Mouse (Mus musculus): Measurements from ENCODE around the gene Mtcl1.
"Not testable (repeated sequence)": the region's sequence is repeated elsewhere in the genome, so short reads cannot be mapped to it uniquely, and the experiment has no call there.

Mtcl1 gene

GRCm38 (mm10) chr17:66447978-66448377, 1.6 kb downstream of the Mtcl1 start:
- DNase-seq = no peak

GRCm38 (mm10) chr17:66447007-66447312, 2.6 kb downstream of the Mtcl1 start:
- DNase-seq = no peak

GRCm38 (mm10) chr17:66446196-66447006, 3.1 kb downstream of the Mtcl1 start:
- no peak for DNase-seq

GRCm38 (mm10) chr17:66444059-66444700, 5.4 kb downstream of the Mtcl1 start:
- peak; percentile 23 for DNase-seq

- DNase-seq = no peak
Observed at GRCm38 (mm10) chr17:66439888-66440287, 9.7 kb downstream of the Mtcl1 start.

- no peak for DNase-seq
Observed at GRCm38 (mm10) chr17:66439051-66439753, 10.3 kb downstream of the Mtcl1 start.

GRCm38 (mm10) chr17:66438137-66438536, 11.4 kb downstream of the Mtcl1 start:
- DNase-seq = peak; percentile 47

GRCm38 (mm10) chr17:66436811-66437210, 12.7 kb downstream of the Mtcl1 start:
- peak; percentile 40 for DNase-seq

- no peak for DNase-seq
Observed at GRCm38 (mm10) chr17:66435982-66436381, 13.6 kb downstream of the Mtcl1 start.

GRCm38 (mm10) chr17:66435007-66435406, 14.5 kb downstream of the Mtcl1 start:
- DNase-seq = peak; percentile 63

- DNase-seq = no peak
Observed at GRCm38 (mm10) chr17:66434566-66434965, 15.0 kb downstream of the Mtcl1 start.

- DNase-seq = not testable (repeated sequence)
Observed at GRCm38 (mm10) chr17:66424601-66425000, 24.9 kb downstream of the Mtcl1 start.

- DNase-seq = no peak
Observed at GRCm38 (mm10) chr17:66419421-66419820, 30.1 kb downstream of the Mtcl1 start.

GRCm38 (mm10) chr17:66417748-66418147, 31.8 kb downstream of the Mtcl1 start:
- DNase-seq = no peak

GRCm38 (mm10) chr17:66417329-66417728, 32.2 kb downstream of the Mtcl1 start:
- DNase-seq = no peak

GRCm38 (mm10) chr17:66416841-66417313, 32.7 kb downstream of the Mtcl1 start:
- DNase-seq = peak; percentile 60

GRCm38 (mm10) chr17:66416436-66416835, 33.1 kb downstream of the Mtcl1 start:
- DNase-seq = no peak

GRCm38 (mm10) chr17:66414331-66414730, 35.2 kb downstream of the Mtcl1 start:
- DNase-seq = no peak

- DNase-seq = no peak
Observed at GRCm38 (mm10) chr17:66412155-66412970, 37.2 kb downstream of the Mtcl1 start.

GRCm38 (mm10) chr17:66410884-66411426, 38.6 kb downstream of the Mtcl1 start:
- DNase-seq = no peak

GRCm38 (mm10) chr17:66409070-66409605, 40.4 kb downstream of the Mtcl1 start:
- no peak for DNase-seq

GRCm38 (mm10) chr17:66408400-66408799, 41.1 kb downstream of the Mtcl1 start:
- no peak for DNase-seq

Data from right cerebral cortex, adult 18-20 months (tissue).